Mouse (Mus musculus) T-cell, adult 2 months (primary cell): Measurements from ENCODE around the gene Ackr4.

ENCODE experiments used
- DNase-seq: peaks from one replicate; pipeline ENCODE4 v3.0.0; 2022; ENCODE audit warnings: low spot score

Ackr4 gene

DNA sequence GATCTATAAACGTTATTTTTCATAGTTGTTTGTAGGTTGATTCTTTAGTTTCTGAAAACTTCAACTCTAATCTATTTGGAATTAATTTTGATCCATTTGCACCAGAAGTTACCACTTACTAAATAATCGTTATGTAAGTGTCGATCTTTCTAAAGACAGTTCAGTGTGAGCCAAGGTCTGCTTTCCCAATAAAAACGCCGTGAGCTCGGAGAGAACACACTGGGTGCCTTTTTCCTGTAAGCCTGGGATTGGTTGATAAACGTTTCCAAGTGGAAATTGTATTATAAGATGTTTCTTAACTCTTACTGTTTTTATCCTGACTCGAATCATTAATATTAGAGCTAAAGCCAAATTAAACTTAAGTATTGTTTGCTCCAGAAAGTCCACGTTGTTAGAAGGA lies 19.8 kb downstream of the Ackr4 start:
- DNase-seq = no peak

- DNase-seq = no peak
Observed at GRCm38 (mm10) chr9:104104986-104105385, 21.7 kb downstream of the Ackr4 start.

DNA sequence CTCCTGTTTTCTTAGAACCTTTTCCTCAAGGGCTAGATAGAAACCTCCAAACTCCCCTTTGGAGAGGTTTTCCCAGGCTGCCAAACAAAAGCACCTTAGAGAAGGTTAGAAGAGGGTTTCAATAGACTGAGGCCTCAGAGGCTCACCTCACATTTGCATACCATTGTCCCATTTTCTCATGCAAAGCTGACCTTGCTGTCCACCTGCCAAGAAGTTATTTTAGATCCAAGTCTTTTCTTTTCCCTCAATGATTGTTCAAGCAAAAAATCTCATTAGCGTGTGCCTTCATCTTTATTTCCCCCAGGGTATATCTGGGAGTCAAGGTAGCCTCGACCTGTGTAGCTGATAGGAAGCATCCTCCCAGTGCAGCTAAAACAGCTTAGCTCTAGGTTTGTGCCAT lies 23.8 kb downstream of the Ackr4 start:
- DNase-seq = no peak

GRCm38 (mm10) chr9:104102301-104102700 lies 24.4 kb downstream of the Ackr4 start:
- DNase-seq = no peak

- DNase-seq = no peak
Observed at GRCm38 (mm10) chr9:104101458-104101857, 25.3 kb downstream of the Ackr4 start.

- no peak for DNase-seq
Observed at GRCm38 (mm10) chr9:104100822-104101221, 25.9 kb downstream of the Ackr4 start.

DNA sequence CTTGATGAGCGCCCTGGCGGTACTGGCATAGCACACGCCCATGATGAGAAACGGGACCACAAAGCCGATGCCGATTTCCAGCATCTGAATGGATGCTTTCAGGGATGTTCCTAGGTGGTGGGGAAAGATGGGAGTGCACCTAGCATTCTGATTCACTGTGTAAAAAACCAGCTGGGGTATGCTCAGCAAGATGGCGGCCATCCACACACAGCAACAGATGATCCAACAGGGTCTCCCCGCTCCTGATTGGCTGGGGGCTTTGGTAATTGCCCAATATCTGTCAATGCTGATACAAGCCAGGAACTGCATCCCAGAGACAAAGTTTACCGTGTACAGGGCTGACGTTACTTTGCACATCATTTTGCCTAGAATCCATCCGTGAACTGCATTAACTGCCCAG lies 27.7 kb downstream of the Ackr4 start:
- no peak for DNase-seq

GRCm38 (mm10) chr9:104098256-104098655 lies 28.5 kb downstream of the Ackr4 start:
- DNase-seq = no peak

DNA sequence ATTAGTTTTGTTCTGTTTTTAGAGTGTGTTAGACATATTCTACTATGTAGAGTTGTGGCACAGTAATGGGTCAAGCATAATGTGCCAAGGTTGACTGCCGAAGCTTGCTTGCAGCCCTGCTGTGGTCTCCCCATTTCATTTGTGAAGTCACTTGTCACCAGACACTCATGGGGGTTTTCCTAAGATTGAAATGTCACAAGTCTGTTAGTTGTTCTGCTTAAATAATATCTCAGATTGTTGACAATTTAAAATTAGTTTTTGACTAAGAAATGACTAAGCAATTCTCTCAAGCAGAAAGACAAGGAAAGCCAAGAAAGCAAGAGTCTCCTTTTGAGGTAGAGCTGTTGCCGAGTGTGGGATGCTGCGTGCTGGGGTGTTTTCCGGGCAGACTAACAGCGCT lies 33.8 kb downstream of the Ackr4 start:
- no peak for DNase-seq

- no peak for DNase-seq
Observed at GRCm38 (mm10) chr9:104088555-104088954, 38.2 kb downstream of the Ackr4 start.

DNA sequence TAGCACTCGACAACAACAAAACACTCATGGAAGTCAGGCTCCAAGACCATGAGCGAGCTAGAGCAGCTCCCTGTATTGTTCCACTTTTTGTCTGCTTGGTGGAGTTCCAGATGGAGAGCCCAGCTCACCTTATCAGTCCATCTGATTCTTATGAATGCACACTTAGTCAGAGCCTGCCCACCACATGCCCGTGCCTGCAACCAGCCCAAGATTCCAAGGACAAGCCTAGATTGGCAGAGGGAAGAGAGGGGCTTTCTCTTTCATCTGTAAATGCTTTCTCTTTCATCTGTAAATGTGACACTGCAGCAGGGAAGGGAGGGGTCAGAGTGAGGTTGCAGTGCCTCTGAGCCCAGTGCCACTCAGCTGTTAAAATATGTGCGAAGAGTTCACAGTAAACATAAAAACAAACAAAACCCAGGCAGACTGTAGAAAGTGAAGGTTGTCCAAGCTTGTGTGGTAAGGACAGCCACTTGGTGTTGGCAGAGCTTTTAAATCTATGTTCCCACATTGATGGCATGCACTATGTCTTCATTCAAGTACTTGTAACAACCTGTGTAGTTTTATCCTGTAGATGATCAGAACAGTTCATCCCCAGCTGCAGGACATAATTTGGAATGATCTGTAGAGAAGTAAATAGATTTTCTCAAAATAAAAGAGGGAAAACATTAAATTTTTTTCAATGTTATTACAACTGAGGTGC lies 40.9 kb downstream of the Ackr4 start:
- no peak for DNase-seq

GRCm38 (mm10) chr9:104080038-104080437 lies 46.7 kb downstream of the Ackr4 start:
- no peak for DNase-seq

DNA sequence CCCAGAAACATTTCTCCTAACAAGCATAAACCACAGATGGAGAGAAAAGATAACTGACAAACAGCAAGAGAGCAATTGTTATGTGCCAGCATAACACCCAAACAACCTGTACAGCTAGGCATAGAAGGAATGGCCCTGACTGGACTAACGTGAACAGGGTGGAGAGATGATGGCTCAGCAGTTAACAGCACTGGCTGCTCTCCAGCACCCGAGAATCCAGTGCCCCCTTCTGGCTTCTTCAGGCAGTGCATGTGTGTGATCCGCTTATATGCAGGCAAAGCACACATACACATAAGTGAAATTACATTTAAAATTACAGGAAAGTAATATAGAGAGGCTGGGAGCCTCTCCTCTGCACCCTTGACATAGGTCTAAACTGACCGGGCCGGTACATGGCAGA lies 47.4 kb downstream of the Ackr4 start:
- DNase-seq = peak; percentile 40

GRCm38 (mm10) chr9:104078780-104079179 lies 48.0 kb downstream of the Ackr4 start:
- no peak for DNase-seq

DNA sequence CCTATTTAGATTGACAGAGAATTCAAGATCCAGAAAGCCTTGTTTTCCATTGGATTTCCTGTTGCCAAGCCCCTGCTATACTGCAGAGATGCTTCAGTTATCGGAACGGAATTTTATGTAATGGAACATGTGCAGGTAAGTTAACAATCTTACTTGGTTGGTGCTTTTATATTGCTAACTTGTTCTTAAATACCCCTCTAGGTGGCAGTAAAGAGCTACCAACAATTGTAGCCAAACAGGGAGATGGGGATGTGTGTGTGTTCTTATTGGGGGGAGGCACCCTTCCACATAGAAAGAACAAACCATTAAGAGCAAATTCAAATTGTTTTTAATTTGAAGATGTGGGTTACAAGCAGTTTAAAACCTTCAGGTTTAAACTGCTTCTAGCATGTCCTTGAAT lies 50.9 kb downstream of the Ackr4 start:
- DNase-seq = no peak

- DNase-seq = no peak
Observed at GRCm38 (mm10) chr9:104070863-104071604, 55.7 kb downstream of the Ackr4 start.

GRCm38 (mm10) chr9:104070241-104070640 lies 56.5 kb downstream of the Ackr4 start:
- no peak for DNase-seq

GRCm38 (mm10) chr9:104064571-104064970 lies 62.2 kb downstream of the Ackr4 start:
- no peak for DNase-seq

- DNase-seq = peak; percentile 87
Observed at GRCm38 (mm10) chr9:104063244-104063961, 63.3 kb downstream of the Ackr4 start, which contains the start of gene Acad11. TSS of gene Acad11 (plus strand) at chr9:104063377.

DNA sequence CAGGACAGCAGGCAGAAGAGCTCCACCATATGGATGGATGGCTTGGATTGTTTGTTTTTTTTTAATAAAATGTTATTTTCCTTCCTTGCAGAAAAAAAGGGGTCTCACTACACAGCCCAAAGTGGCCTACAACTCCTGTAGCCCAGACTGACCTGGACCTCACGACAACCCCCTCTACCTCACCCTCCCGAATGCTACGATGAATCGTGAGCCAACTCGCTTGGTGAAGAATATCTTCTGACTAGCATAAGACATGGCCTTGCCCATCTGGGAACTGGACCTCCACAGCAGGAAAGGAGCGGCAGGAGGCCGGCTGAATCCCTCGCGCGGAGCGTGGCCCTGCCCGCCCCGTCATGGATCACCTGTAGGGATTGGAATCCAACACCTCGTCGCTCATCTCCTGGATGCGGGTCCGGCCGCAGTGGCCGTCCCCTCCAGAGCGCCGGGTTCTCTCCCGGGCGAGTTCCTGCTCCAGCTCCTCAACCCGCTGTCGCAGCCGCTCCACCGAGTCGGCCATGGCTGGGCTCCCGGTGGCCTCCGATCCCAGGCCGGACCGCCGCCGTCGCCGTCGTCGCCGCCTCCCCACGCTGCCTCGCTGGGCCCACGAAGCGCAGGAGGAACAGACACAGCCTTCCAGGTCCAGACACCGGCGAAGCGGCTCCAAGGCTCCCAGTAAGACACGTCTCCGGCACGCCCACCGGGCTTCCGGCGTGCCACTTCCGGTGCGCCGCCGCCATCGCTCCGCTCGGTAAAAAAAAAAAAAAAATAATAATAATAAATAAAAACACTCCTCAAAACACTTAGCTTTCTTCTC lies 64.1 kb downstream of the Ackr4 start, which contains the start of gene Uba5:
Uba5 (minus strand) TSS at position 705 of the 814 bp plus-strand sequence.
- DNase-seq = peak; percentile 68

GRCm38 (mm10) chr9:104051028-104051427 lies 75.7 kb downstream of the Ackr4 start:
- no peak for DNase-seq

GRCm38 (mm10) chr9:104043676-104044075 lies 83.1 kb downstream of the Ackr4 start:
- no peak for DNase-seq
